Mouse (Mus musculus): Measurements from ENCODE around the gene Kdsr. TPM values are rescaled to one million over a fixed set of nuclear protein-coding genes. Genes with fewer than 3 reads are reported as not detected.

Gene Kdsr
- total and polyA plus RNA-seq, 3 experiments = 15.1 to 20.3 TPM; not detected in 1

DNA sequence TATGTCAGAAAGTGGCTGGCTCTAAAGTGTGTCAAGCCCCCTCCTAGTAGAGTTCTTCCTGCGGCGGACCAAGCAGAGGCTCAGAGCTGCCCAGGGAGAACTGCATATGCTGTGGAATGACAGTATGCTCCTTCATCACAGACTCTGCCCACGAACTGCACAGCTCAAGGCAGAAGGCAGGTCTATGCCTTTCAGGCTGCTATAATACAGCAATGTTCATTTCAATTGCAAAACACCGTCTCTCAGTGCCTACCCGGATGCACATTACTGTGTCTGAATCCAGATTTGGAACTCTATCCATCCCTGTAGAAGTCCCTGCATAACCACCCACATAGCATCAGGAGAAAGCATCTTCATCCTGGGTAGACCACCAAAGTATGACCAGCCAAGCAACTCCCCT is 19.7 kb downstream of the Kdsr start:
- Histone ChIP-seq H3K27ac (ENCODE audit: control insufficient read depth, low read depth, low read length) (no peak overlapping the region), H3K9ac (ENCODE audit: control insufficient read depth, low read depth, low read length, poor library complexity, severe bottlenecking) (no peak overlapping the region), H3K36me3 (ENCODE audit: control insufficient read depth in 1 of 2, insufficient read depth in 2 of 2, low read length in 2 of 2) (no peaks in the 10 kb centered on the region; a peak in 2 of 4 replicates), H3K4me1 (ENCODE audit: control insufficient read depth in 1 of 2, insufficient read depth in 2 of 2, low read length in 2 of 2) (no peaks in the 10 kb centered on the region), H3K27me3 (ENCODE audit: control insufficient read depth in 1 of 2, insufficient read depth in 2 of 2, low read length in 2 of 2) (no peaks in the 10 kb centered on the region), H3K9me3 (replicated peaks; ENCODE audit: insufficient read depth, low read length) (no peaks in the 10 kb centered on the region), H3K4me3 (ENCODE audit: control insufficient read depth in 1 of 2, insufficient read depth in 1 of 2, low read depth in 2 of 2, low read length in 2 of 2) (no peak overlapping the region), H3K79me2 (ENCODE audit: control insufficient read depth, insufficient read depth, low read length, poor library complexity) (no peaks in the 10 kb centered on the region)
- no peak for DNase-seq (ENCODE audit: low read depth, low spot score)
- no peak for TF ChIP-seq POLR2AphosphoS2 (IDR thresholded peaks at IDR 0.05; ENCODE audit: low read length)
- no peak for TF ChIP-seq NELFE (IDR thresholded peaks at IDR 0.05; ENCODE audit: low read depth, low read length)
- TF ChIP-seq TCF12 (IDR thresholded peaks at IDR 0.05; ENCODE audit: low read depth, low read length) = no peak
- TF ChIP-seq USF2 (IDR thresholded peaks at IDR 0.05; ENCODE audit: borderline replicate concordance in 1 of 2, insufficient read depth in 1 of 2, low read depth in 1 of 2, low read length in 2 of 2) = no peak
- no peak for TF ChIP-seq ZKSCAN1 (IDR thresholded peaks at IDR 0.05; ENCODE audit: low read depth, low read length)
- no peak for TF ChIP-seq KAT2A (conservative IDR thresholded peaks at IDR 0.05; ENCODE audit: low read depth, low read length)
- no peak for TF ChIP-seq MYC (IDR thresholded peaks at IDR 0.05; ENCODE audit: low read depth, low read length)
- TF ChIP-seq GATA1 (IDR thresholded peaks at IDR 0.05; ENCODE audit: low read depth, low read length) = no peak
- TF ChIP-seq MYB (IDR thresholded peaks at IDR 0.05; ENCODE audit: low read depth, low read length) = no peak
- TF ChIP-seq ZNF384 (IDR thresholded peaks at IDR 0.05; ENCODE audit: low read depth, low read length) = no peak
- TF ChIP-seq MAX (IDR thresholded peaks at IDR 0.05; ENCODE audit: low read length) = no peak
- no peak for TF ChIP-seq USF1 (IDR thresholded peaks at IDR 0.05; ENCODE audit: low read depth, low read length)
- no peak for TF ChIP-seq MAFK (IDR thresholded peaks at IDR 0.05; ENCODE audit: borderline replicate concordance, low read depth, low read length)
- TF ChIP-seq CHD1 (IDR thresholded peaks at IDR 0.05; ENCODE audit: low read depth, low read length) = no peak
- no peak for TF ChIP-seq SIN3A (IDR thresholded peaks at IDR 0.05; ENCODE audit: low read length)
- TF ChIP-seq RAD21 (IDR thresholded peaks at IDR 0.05; ENCODE audit: low read depth, low read length) = no peak
- TF ChIP-seq BHLHE40 (IDR thresholded peaks at IDR 0.05; ENCODE audit: borderline replicate concordance, low read depth, low read length) = no peak
- TF ChIP-seq EP300 (IDR thresholded peaks at IDR 0.05; ENCODE audit: low read depth in 1 of 2, low read length in 2 of 2) = no peak
- TF ChIP-seq POLR2A (IDR thresholded peaks at IDR 0.05; ENCODE audit: control insufficient read depth in 1 of 2, insufficient read depth in 1 of 2, low read depth in 1 of 2, low read length in 2 of 2, poor library complexity in 1 of 2) = no peak

- Histone ChIP-seq H3K4me3 (ENCODE audit: control insufficient read depth in 1 of 2, insufficient read depth in 1 of 2, low read depth in 2 of 2, low read length in 2 of 2) (no peak overlapping the region), H3K79me2 (ENCODE audit: control insufficient read depth, insufficient read depth, low read length, poor library complexity) (no peaks in the 10 kb centered on the region), H3K9me3 (replicated peaks; ENCODE audit: insufficient read depth, low read length) (no peaks in the 10 kb centered on the region), H3K36me3 (ENCODE audit: control insufficient read depth in 1 of 2, insufficient read depth in 2 of 2, low read length in 2 of 2) (peaks cover 0 to 7% of the 10 kb centered on the region in 2 experiments; a peak in 2 of 4 replicates), H3K27ac (ENCODE audit: control insufficient read depth, low read depth, low read length) (no peak overlapping the region), H3K27me3 (ENCODE audit: control insufficient read depth in 1 of 2, insufficient read depth in 2 of 2, low read length in 2 of 2) (no peaks in the 10 kb centered on the region), H3K9ac (ENCODE audit: control insufficient read depth, low read depth, low read length, poor library complexity, severe bottlenecking) (no peak overlapping the region), H3K4me1 (ENCODE audit: control insufficient read depth in 1 of 2, insufficient read depth in 2 of 2, low read length in 2 of 2) (no peaks in the 10 kb centered on the region)
- DNase-seq (ENCODE audit: low read depth, low spot score) = peak; percentile 75
- TF ChIP-seq CHD1 (IDR thresholded peaks at IDR 0.05; ENCODE audit: low read depth, low read length) (no peak), RAD21 (IDR thresholded peaks at IDR 0.05; ENCODE audit: low read depth, low read length) (peak; percentile 75), GATA1 (IDR thresholded peaks at IDR 0.05; ENCODE audit: low read depth, low read length) (peak; percentile 66), POLR2A (IDR thresholded peaks at IDR 0.05; ENCODE audit: control insufficient read depth in 1 of 2, insufficient read depth in 1 of 2, low read depth in 1 of 2, low read length in 2 of 2, poor library complexity in 1 of 2) (no peak), RCOR1 (IDR thresholded peaks at IDR 0.05; ENCODE audit: low read depth, low read length) (no peak), SMC3 (IDR thresholded peaks at IDR 0.05; ENCODE audit: low read depth, low read length) (peak; percentile 71), CTCF (IDR thresholded peaks at IDR 0.05 in 2 of 3, conservative IDR thresholded peaks at IDR 0.05 in 1 of 3; ENCODE audit: control insufficient read depth in 1 of 3, insufficient read depth in 1 of 3, low read depth in 2 of 3, low read length in 3 of 3, poor library complexity in 1 of 3, severe bottlenecking in 1 of 3) (peak; percentile 67 to 93 (median 91)), MEF2A (IDR thresholded peaks at IDR 0.05; ENCODE audit: extremely low read depth, insufficient replicate concordance, low read depth, low read length, poor library complexity, severe bottlenecking) (no peak), MXI1 (IDR thresholded peaks at IDR 0.05; ENCODE audit: low read depth, low read length) (no peak), GABPA (IDR thresholded peaks at IDR 0.05; ENCODE audit: low read depth, low read length) (no peak), HCFC1 (IDR thresholded peaks at IDR 0.05; ENCODE audit: low read depth, low read length) (no peak), USF1 (IDR thresholded peaks at IDR 0.05; ENCODE audit: low read depth, low read length) (no peak), MAFK (IDR thresholded peaks at IDR 0.05; ENCODE audit: borderline replicate concordance, low read depth, low read length) (no peak), USF2 (IDR thresholded peaks at IDR 0.05; ENCODE audit: borderline replicate concordance in 1 of 2, insufficient read depth in 1 of 2, low read depth in 1 of 2, low read length in 2 of 2) (no peak), MYB (IDR thresholded peaks at IDR 0.05; ENCODE audit: low read depth, low read length) (no peak), MAX (IDR thresholded peaks at IDR 0.05; ENCODE audit: low read length) (no peak), ZC3H11A (IDR thresholded peaks at IDR 0.05; ENCODE audit: low read depth, low read length) (peak; percentile 56; the same call in 1 of the 2 replicates), POLR2AphosphoS2 (IDR thresholded peaks at IDR 0.05; ENCODE audit: low read length) (no peak), TAL1 (IDR thresholded peaks at IDR 0.05; ENCODE audit: low read length) (no peak)
Measured at GRCm38 (mm10) chr1:106738092-106738491, 21.4 kb downstream of the Kdsr start.

Measured in MEL (cell line).